Mouse (Mus musculus) T-cell, adult 2 months (primary cell): ENCODE results near the gene Galnt7.

ENCODE experiments used
- DNase-seq: peaks from one replicate; pipeline ENCODE4 v3.0.0; 2022; ENCODE audit warnings: low spot score

Galnt7 gene

DNA sequence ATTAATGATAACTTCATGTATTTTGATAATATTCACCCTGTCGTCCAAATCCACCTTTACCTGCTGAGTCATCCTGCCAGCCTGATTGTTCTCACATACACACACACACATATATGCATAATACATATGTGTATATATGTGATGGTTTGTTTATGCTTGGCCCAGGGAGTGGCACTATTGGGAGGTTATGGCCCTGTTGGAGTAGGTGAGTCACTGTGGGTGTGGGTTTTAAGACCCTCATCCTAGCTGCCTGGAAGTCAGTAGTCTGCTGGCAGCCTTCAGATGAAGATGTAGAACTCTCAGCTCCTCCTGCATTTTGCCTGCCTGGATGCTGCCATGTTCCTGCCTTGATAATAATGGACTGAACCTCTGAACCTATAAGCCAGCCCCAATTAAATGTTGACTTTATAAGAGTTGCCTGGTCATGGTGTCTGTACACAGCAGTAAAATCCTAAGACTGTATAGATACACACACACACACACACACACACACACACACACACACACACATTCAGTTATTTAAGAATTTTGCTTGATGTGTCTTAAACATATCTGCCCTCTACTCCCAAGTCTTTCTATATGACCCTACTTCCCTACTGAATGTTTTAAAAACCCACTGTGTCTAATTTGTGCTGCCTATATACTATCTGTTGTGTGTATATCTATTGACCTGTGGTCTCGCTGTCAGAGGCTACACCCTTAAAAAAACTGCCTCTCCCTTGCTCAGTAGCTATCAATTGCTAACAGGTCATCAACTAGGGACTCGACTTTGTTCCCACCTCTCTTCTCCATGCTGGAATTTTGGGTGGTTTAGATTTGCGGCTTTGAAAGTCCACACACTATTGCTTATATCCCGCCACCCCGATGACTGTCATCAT is 23.8 kb downstream of the Galnt7 start:
- no peak for DNase-seq

DNA sequence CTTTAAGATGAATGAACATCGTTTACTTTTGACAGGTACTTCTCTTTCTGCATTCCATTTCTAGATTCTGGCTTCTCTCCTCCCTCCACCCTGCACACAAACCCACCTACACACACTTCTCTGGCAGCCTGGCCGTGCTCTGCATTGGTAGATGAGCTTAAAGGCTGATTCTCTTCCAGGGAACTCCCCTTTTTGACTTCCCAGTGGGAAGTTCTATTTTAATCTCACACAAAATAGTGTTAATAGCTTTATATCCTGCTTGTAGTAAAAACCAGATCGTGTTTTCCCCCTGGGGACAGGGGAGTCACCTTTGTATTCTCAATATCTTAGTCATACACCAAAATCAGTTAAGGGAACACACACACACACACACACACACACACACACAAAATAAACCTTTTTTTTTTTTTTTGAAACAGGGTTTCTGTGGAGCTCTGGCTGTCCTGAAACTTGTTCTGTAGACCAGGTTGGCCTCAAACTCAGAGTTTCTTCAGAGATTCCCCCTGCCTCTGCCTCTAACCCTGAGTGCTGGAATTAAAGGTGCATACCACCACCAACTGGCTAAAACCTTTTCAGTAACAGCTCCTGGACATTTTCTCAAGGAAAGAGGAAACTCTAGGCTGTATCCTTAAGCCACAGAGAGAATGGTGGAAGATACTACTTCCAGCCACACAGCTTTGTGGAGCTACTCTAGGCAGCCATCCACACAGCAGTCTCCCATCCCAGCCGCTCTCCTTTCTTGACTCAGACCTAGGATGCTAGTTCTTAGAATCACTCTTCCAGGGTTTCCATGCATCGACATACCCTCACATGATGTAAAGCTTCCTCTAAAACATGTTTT is 24.7 kb downstream of the Galnt7 start:
- no peak for DNase-seq

GRCm38 (mm10) chr8:57623955-57624354 is 28.9 kb downstream of the Galnt7 start:
- DNase-seq, result no peak

DNA sequence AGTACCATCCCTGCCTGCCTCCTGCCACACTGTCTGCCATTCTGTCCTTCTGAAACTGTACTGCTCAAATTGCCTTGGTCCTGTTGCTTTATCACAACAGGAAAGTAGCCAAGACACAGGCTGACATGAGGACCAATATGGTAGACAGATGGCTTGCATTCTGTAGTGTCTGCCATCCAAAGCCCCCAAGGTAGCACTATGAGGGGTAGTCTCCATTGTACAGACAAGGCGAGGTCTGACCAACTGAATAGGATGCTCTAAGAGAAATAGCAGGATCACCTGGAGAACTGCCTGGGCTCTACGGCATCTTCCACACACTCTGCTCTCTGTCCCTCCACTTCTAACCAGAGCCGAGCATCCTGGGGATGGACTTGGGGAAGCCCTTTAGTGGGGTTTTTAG is 29.8 kb downstream of the Galnt7 start:
- no peak for DNase-seq

- no peak for DNase-seq
Measured at GRCm38 (mm10) chr8:57616965-57617364, 35.9 kb downstream of the Galnt7 start.

DNA sequence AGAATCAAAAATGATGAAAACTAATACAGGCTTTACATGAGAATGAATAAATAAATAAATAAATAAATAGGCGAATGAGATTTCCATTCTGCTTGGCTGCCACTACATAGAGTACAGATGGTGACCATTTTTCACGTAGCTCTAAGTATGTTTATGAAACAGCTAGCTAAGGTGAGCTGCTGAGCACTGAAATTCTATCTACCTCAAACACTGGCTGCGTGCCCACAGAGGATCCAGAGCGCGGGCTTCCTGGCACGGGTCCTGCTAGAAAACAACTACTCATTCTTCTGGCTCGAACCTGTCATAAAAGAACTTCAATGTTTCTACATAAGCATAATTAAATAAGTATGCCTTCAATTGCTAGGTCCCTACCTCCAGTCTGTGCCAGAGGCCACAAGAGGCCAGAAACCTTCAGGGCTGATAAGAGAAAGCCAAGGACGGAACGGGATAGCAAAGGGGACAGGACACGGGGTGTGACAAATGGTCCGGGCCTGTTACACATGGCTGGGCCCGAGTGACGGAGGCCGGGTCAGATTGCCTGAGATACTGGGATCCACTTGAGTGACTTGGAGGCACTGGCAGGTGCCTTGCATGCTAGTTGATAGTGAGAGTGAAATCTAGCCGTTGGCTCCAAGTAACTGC is 37.7 kb downstream of the Galnt7 start:
- DNase-seq, result no peak

GRCm38 (mm10) chr8:57611419-57611977 is 41.3 kb downstream of the Galnt7 start:
- DNase-seq, result no peak

DNA sequence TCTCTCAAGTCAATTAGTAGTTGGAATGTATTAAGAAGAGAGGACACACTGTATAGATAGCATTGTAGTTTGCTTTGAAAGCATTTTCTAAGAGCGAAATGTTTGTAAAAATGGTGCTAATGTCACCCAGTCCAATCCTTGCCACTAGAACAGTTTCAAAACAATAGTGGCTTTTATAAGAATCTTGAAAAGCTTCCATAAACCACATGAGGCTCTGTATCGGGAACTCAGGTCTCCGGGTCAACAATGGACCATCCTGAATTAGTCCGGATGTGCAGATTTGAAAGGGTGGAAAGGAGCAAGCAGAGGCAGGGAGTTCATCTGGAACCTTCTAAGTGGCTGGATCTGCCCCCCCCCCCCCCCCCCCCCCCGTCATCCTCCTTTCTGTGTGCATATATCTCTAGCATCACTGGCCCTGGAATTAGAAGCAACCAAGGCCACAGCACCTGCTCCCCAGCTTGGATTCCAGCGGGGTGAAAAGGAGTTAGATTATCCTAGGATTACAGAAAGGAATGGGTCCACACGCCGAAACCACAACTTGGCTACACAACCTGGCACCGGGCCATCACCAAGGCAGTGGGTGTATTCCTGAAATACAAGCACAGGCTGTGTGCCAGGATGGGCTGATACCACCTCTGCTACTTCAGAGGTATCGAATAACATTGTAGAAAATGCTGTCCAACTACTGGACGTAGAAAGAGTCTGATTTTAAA is 42.0 kb downstream of the Galnt7 start:
- DNase-seq, result no peak

DNA sequence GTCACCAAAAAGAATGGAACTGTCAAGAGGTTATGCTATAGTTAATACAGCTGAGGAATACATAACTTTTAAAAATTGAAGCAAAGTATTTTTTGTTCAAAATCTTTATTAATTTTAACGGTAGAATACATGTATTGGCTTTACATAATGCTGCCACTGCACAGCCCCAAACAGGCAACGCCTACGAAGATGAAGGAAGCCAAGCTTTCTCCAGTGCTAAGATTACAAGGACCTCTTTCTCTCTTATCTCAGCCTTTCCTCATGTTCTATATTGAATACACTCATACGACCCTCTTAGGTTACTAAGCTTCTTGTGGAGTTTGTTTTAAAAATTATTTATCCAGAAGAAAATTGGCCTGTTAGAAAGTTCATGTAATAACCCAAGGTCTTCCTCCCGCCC is 50.3 kb downstream of the Galnt7 start:
- no peak for DNase-seq

- DNase-seq, result no peak
Measured at GRCm38 (mm10) chr8:57601987-57602418, 50.8 kb downstream of the Galnt7 start.

DNA sequence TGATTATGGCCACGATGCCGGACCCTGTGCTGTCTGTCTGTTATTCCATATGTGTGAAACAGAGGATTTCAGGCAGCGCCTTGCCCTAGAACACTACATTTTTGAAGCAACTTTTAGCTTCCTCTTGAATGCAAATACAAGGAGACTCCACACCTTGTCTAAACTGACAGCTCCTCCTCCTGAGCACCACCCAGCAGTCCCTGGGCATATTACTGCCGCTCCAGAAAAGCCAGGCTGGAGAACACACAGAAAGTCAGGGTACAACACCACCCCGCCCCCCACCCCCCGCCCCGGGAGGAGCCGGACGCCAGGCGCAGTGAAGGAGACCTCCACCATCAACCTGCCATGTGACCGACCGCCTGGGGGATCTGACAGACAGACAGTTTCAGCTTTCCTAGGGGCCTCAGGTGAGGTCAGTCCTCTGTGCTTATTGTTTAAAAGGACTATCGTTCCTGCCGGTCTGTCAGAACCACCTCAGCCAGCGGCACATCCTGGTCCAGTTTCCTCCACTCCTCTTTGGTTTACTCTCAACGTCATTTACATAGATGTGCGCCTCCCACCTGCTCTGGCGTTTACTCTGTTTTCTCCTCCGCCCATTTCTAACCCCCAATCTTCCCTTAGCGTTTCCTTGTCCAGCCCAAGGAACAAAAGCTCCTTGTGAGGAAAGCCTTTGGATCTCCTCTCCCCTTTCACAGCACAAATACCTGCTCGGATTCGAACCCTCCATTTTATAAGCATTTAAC is 52.8 kb downstream of the Galnt7 start:
- DNase-seq, result no peak

DNA sequence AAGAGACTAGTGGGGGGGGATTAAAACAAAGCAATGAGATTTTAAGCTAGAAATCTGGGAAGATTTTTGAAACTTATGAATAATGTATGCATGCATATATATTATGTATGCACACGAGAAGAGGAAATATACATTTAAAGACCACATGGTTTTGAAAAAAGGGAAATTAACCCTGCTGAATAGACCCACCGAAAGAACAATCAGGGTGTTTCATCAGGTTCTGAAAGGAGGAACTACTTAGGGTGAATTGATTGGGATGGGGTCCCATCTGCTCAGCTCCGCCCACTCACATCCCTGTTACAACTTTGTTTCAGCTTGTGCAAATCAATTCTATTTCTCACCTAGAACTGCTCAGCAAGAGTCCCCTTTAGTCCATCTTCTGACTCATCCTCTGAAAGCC is 57.0 kb downstream of the Galnt7 start:
- DNase-seq, result no peak

- no peak for DNase-seq
Measured at GRCm38 (mm10) chr8:57594175-57594885, 58.5 kb downstream of the Galnt7 start.

- no peak for DNase-seq
Measured at GRCm38 (mm10) chr8:57592604-57593003, 60.2 kb downstream of the Galnt7 start.

GRCm38 (mm10) chr8:57591681-57592080 is 61.2 kb downstream of the Galnt7 start:
- no peak for DNase-seq

DNA sequence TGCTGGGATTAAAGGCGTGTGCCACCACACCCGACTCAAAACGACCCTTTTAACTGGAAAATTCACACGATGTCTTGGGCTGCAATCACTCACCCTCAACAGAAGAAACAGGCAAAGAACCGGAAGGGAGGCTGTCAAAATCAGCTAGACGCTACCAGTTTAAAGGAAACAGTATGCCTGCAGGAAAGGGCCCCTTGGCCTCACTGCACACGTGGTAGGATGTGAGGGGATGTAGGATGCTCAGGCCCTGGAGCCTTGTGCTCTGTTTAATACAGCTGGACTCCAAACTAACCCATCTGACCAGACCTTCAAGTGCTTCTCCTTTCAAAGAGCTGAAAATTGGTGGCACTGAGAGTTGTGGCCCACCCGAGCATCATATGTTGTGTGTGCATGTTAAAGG is 62.8 kb downstream of the Galnt7 start:
- no peak for DNase-seq

- no peak for DNase-seq
Measured at GRCm38 (mm10) chr8:57589176-57589575, 63.7 kb downstream of the Galnt7 start.

GRCm38 (mm10) chr8:57588604-57589003 is 64.2 kb downstream of the Galnt7 start:
- no peak for DNase-seq

GRCm38 (mm10) chr8:57586667-57587066 is 66.2 kb downstream of the Galnt7 start:
- DNase-seq, result no peak

GRCm38 (mm10) chr8:57585831-57586230 is 67.0 kb downstream of the Galnt7 start:
- DNase-seq, result no peak
